Mouse (Mus musculus) midbrain, embryonic 13.5 days (tissue): ENCODE measurements around the gene Wfdc18. TPM values are rescaled to one million over a fixed set of nuclear protein-coding genes. Genes with fewer than 3 reads are reported as not detected.

Experiments used
- ATAC-seq: fragments of 200-750 bp; cut with Nextera tagmentation; 2 replicates; pipeline ENCODE4 v1.8.0; 2017; ENCODE audit warnings: mild to moderate bottlenecking, moderate TSS enrichment, moderate library complexity
- H3K27ac ChIP-seq: fragments of 300-500 bp; sonication (generic); 2 replicates; pipeline ENCODE4 v1.5.1; 2015; ENCODE audit warnings: inconsistent platforms, mild to moderate bottlenecking, moderate library complexity
- H3K27me3 ChIP-seq: fragments of 300-500 bp; sonication (generic); 2 replicates; pipeline ENCODE4 v1.6.1; 2015; ENCODE audit warnings: mild to moderate bottlenecking, inconsistent platforms
- H3K36me3 ChIP-seq: fragments of 300-500 bp; sonication (generic); 2 replicates; pipeline ENCODE4 v1.6.1; 2015; ENCODE audit warnings: mild to moderate bottlenecking, inconsistent platforms
- H3K4me1 ChIP-seq: fragments of 300-500 bp; sonication (generic); replicated peaks from 2 replicates; pipeline ENCODE4 v1.6.1; 2015; ENCODE audit warnings: inconsistent platforms
- H3K4me2 ChIP-seq: fragments of 300-500 bp; sonication (generic); replicated peaks from 2 replicates; pipeline ENCODE4 v1.6.1; 2015; ENCODE audit warnings: moderate library complexity, mild to moderate bottlenecking, inconsistent platforms
- H3K4me3 ChIP-seq: fragments of 300-500 bp; sonication (generic); replicated peaks from 2 replicates; pipeline ENCODE4 v1.5.1; 2015; ENCODE audit warnings: mild to moderate bottlenecking, inconsistent platforms
- H3K9ac ChIP-seq: fragments of 300-500 bp; sonication (generic); replicated peaks from 2 replicates; pipeline ENCODE4 v1.6.1; 2015; ENCODE audit warnings: mild to moderate bottlenecking, inconsistent platforms
- H3K9me3 ChIP-seq: fragments of 300-500 bp; sonication (generic); 2 replicates; pipeline ENCODE4 v1.6.1; 2016; ENCODE audit warnings: mild to moderate bottlenecking, inconsistent platforms
- WGBS: fragments of 180-500 bp; shearing (Covaris S2); methylation state at CpG from one replicate; pipeline ENCODE4 v1.1.7; 2015; 5-methylcytosine and 5-hydroxymethylcytosine counted together
- polyA plus RNA-seq: library from polyadenylated mRNA; unstranded; fragments of >200 nt; fragmentation: Nextera tagmentation; extraction: Ambion mirVana; gene quantifications from 2 replicates; pipeline ENCODE4 v1.2.1, GENCODE M21; 2015

The Wfdc18 gene
- polyA plus RNA-seq, 1 experiment from 2014 or later = not detected

- H3K27ac ChIP-seq = no peak overlapping the region
- no peaks in the 10 kb centered on the region for H3K36me3 ChIP-seq
- WGBS = 76% methylated on average over 3 of the region's 3 CpGs
- H3K27me3 ChIP-seq = no peaks in the 10 kb centered on the region
- no peak overlapping the region for H3K4me3 ChIP-seq
- no peaks in the 10 kb centered on the region for H3K9me3 ChIP-seq
- no peak overlapping the region for H3K4me2 ChIP-seq
- no peaks in the 10 kb centered on the region for H3K4me1 ChIP-seq
- no peak overlapping the region for H3K9ac ChIP-seq
- ATAC-seq = no peak
These were observed 20.1 kb downstream of the Wfdc18 start for GRCm38 (mm10) chr11:83728757-83729432.

- Histone ChIP-seq H3K4me1 (no peaks in the 10 kb centered on the region), H3K9me3 (no peaks in the 10 kb centered on the region), H3K4me3 (no peak overlapping the region), H3K27me3 (no peaks in the 10 kb centered on the region), H3K27ac (no peak overlapping the region), H3K9ac (no peak overlapping the region), H3K36me3 (no peaks in the 10 kb centered on the region), H3K4me2 (no peak overlapping the region)
- 86% methylated on average over 1 of the region's 1 CpGs for WGBS
- no peak for ATAC-seq
These were observed 22.3 kb downstream of the Wfdc18 start for GRCm38 (mm10) chr11:83731116-83731515.

GRCm38 (mm10) chr11:83733071-83733640, 24.3 kb downstream of the Wfdc18 start:
- Histone ChIP-seq H3K9me3 (no peaks in the 10 kb centered on the region), H3K36me3 (no peaks in the 10 kb centered on the region), H3K27ac (no peak overlapping the region), H3K27me3 (no peaks in the 10 kb centered on the region), H3K4me2 (no peak overlapping the region), H3K9ac (no peak overlapping the region), H3K4me1 (no peaks in the 10 kb centered on the region), H3K4me3 (no peak overlapping the region)
- no peak for ATAC-seq
- WGBS = 88% methylated on average over 5 of the region's 5 CpGs

GRCm38 (mm10) chr11:83734215-83734614, 25.4 kb downstream of the Wfdc18 start:
- WGBS = 91% methylated on average over 1 of the region's 1 CpGs
- no peak overlapping the region for H3K27ac ChIP-seq

GRCm38 (mm10) chr11:83735881-83736280, 27.1 kb downstream of the Wfdc18 start:
- Histone ChIP-seq H3K4me3 (no peak overlapping the region), H3K36me3 (no peaks in the 10 kb centered on the region), H3K4me2 (no peak overlapping the region), H3K4me1 (no peaks in the 10 kb centered on the region), H3K27ac (no peak overlapping the region), H3K9ac (no peak overlapping the region), H3K9me3 (no peaks in the 10 kb centered on the region), H3K27me3 (peaks cover 4% of the 10 kb centered on the region; the same call in 1 of the 2 replicates)
- ATAC-seq = no peak
- WGBS = 64% methylated on average over 2 of the region's 2 CpGs

More at GRCm38 (mm10) chr11:83734215-83734614, 25.4 kb downstream of the Wfdc18 start:
- Histone ChIP-seq H3K4me2 (no peak overlapping the region), H3K36me3 (no peaks in the 10 kb centered on the region), H3K27me3 (no peaks in the 10 kb centered on the region), H3K9me3 (no peaks in the 10 kb centered on the region), H3K4me3 (no peak overlapping the region), H3K4me1 (no peaks in the 10 kb centered on the region), H3K9ac (no peak overlapping the region)
- no peak for ATAC-seq

GRCm38 (mm10) chr11:83737109-83737558, 28.3 kb downstream of the Wfdc18 start:
- H3K4me1 ChIP-seq = no peaks in the 10 kb centered on the region
- ATAC-seq = no peak
- no peak overlapping the region for H3K4me2 ChIP-seq
- H3K9ac ChIP-seq = no peak overlapping the region
- H3K36me3 ChIP-seq = no peaks in the 10 kb centered on the region
- no peaks in the 10 kb centered on the region for H3K9me3 ChIP-seq
- 91% methylated on average over 3 of the region's 3 CpGs for WGBS
- peaks cover 5% of the 10 kb centered on the region; the same call in 1 of the 2 replicates for H3K27me3 ChIP-seq
- no peak overlapping the region for H3K27ac ChIP-seq
- no peak overlapping the region for H3K4me3 ChIP-seq

- peaks cover 6% of the 10 kb centered on the region; the same call in 1 of the 2 replicates for H3K27me3 ChIP-seq
These were observed 30.4 kb downstream of the Wfdc18 start for GRCm38 (mm10) chr11:83739241-83739640.

GRCm38 (mm10) chr11:83740443-83740991, 31.7 kb downstream of the Wfdc18 start:
- no peak overlapping the region for H3K4me3 ChIP-seq
- H3K4me2 ChIP-seq = no peak overlapping the region
- H3K27me3 ChIP-seq = peaks cover 9% of the 10 kb centered on the region; the same call in 1 of the 2 replicates
- no peaks in the 10 kb centered on the region for H3K4me1 ChIP-seq
- no peaks in the 10 kb centered on the region for H3K9me3 ChIP-seq
- H3K27ac ChIP-seq = no peak overlapping the region
- ATAC-seq = no peak
- no peaks in the 10 kb centered on the region for H3K36me3 ChIP-seq
- 80% methylated on average over 4 of the region's 4 CpGs for WGBS
- H3K9ac ChIP-seq = no peak overlapping the region

More at GRCm38 (mm10) chr11:83739241-83739640, 30.4 kb downstream of the Wfdc18 start:
- Histone ChIP-seq H3K9ac (no peak overlapping the region), H3K27ac (no peak overlapping the region), H3K4me1 (no peaks in the 10 kb centered on the region), H3K4me2 (no peak overlapping the region), H3K36me3 (no peaks in the 10 kb centered on the region), H3K4me3 (no peak overlapping the region), H3K9me3 (no peaks in the 10 kb centered on the region)
- no peak for ATAC-seq
- WGBS = 21% methylated on average over 5 of the region's 5 CpGs

GRCm38 (mm10) chr11:83741841-83742240, 33.0 kb downstream of the Wfdc18 start:
- 86% methylated on average over 5 of the region's 5 CpGs for WGBS
- H3K4me1 ChIP-seq = no peaks in the 10 kb centered on the region
- H3K27ac ChIP-seq = no peak overlapping the region
- H3K4me3 ChIP-seq = no peak overlapping the region
- H3K4me2 ChIP-seq = no peak overlapping the region
- H3K27me3 ChIP-seq = peaks cover 14% of the 10 kb centered on the region
- no peak overlapping the region for H3K9ac ChIP-seq
- no peaks in the 10 kb centered on the region for H3K9me3 ChIP-seq
- no peaks in the 10 kb centered on the region for H3K36me3 ChIP-seq
- no peak for ATAC-seq

GRCm38 (mm10) chr11:83742731-83743355, 34.0 kb downstream of the Wfdc18 start:
- H3K27me3 ChIP-seq = peaks cover 24% of the 10 kb centered on the region
- no peaks in the 10 kb centered on the region for H3K36me3 ChIP-seq
- no peak overlapping the region for H3K27ac ChIP-seq
- H3K4me2 ChIP-seq = no peak overlapping the region
- H3K9me3 ChIP-seq = no peaks in the 10 kb centered on the region
- 80% methylated on average over 9 of the region's 9 CpGs for whole genome bisulfite sequencing
- H3K9ac ChIP-seq = no peak overlapping the region
- no peaks in the 10 kb centered on the region for H3K4me1 ChIP-seq
- ATAC-seq = no peak
- no peak overlapping the region for H3K4me3 ChIP-seq

- Histone ChIP-seq H3K9me3 (no peaks in the 10 kb centered on the region), H3K4me2 (no peak overlapping the region), H3K4me3 (no peak overlapping the region), H3K4me1 (no peaks in the 10 kb centered on the region), H3K9ac (no peak overlapping the region), H3K36me3 (no peaks in the 10 kb centered on the region), H3K27ac (no peak overlapping the region), H3K27me3 (peaks cover 29% of the 10 kb centered on the region)
- WGBS = 93% methylated on average over 3 of the region's 3 CpGs
- no peak for ATAC-seq
These were observed 34.7 kb downstream of the Wfdc18 start for GRCm38 (mm10) chr11:83743525-83743924.

- WGBS = 82% methylated on average over 4 of the region's 4 CpGs
- no peak overlapping the region for H3K4me2 ChIP-seq
- no peaks in the 10 kb centered on the region for H3K9me3 ChIP-seq
- no peaks in the 10 kb centered on the region for H3K4me1 ChIP-seq
- no peak for ATAC-seq
- no peak overlapping the region for H3K9ac ChIP-seq
- no peak overlapping the region for H3K4me3 ChIP-seq
- no peaks in the 10 kb centered on the region for H3K36me3 ChIP-seq
- H3K27ac ChIP-seq = no peak overlapping the region
- H3K27me3 ChIP-seq = peaks cover 38% of the 10 kb centered on the region
These were observed 37.3 kb downstream of the Wfdc18 start for GRCm38 (mm10) chr11:83746152-83746551.
